Mouse (Mus musculus) G1E (cell line): ENCODE data around the gene Iqsec2.

Experiments
- CTCF ChIP-seq: IDR thresholded peaks from 2 replicates; pipeline ENCODE4 v1.5.1; 2012; ENCODE audit warnings: low read depth, low read length, inconsistent platforms, mixed read lengths
- GATA1 ChIP-seq: IDR thresholded peaks from 2 replicates; pipeline ENCODE4 v1.6.1; 2012; ENCODE audit warnings: borderline replicate concordance, low read length, inconsistent platforms, mixed read lengths
- GATA2 ChIP-seq: IDR thresholded peaks from 2 replicates; pipeline ENCODE4 v1.6.1; 2012; ENCODE audit warnings: low read depth, low read length, inconsistent platforms, borderline replicate concordance
- POLR2AphosphoS5 ChIP-seq: IDR thresholded peaks from 2 replicates; pipeline ENCODE4 v1.6.1; 2012; ENCODE audit warnings: low read depth, low read length, inconsistent platforms; ENCODE audit not compliant: insufficient replicate concordance
- TAL1 ChIP-seq: conservative IDR thresholded peaks from 2 replicates; pipeline ENCODE4 v1.6.1; 2012; ENCODE audit warnings: low read depth, low read length, inconsistent platforms, mixed read lengths

GRCm38 (mm10) chrX:152147451-152148116, 3.5 kb downstream of the Iqsec2 start:
- TF ChIP-seq TAL1 (no peak), GATA1 (no peak), POLR2AphosphoS5 (no peak), CTCF (peak; percentile 29), GATA2 (no peak)
